Mouse (Mus musculus) left cerebral cortex, adult 11 months (tissue): ENCODE measurements around the gene BC030867.

ENCODE experiments used
- DNase-seq: peaks from one replicate; pipeline ENCODE4 v3.0.0; 2022; ENCODE audit warnings: low spot score

BC030867 gene

GRCm38 (mm10) chr11:102248630-102249230 lies at the start of gene BC030867:
BC030867 (plus strand) TSS chr11:102248882.
- DNase-seq = peak; percentile 80

DNA sequence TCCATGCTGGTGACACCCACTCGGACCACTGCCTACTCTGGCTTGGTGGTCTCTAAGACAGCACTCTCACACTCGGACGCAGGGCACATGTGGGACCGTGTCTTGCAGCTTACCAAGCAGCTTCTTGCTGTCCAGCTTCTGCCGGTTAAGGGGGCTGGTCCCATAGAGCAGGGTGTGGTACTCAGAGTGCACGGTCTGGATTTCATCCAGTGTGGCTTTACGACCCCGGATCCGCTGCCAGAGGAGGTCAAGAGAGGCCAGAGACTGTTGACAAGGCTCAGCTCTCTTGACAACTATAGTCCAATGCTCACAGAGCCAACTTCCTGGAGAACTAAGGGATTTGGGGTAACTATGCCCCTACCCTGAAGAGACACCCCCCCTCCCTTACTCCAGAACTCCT lies 48.8 kb upstream of the BC030867 start:
- no peak for DNase-seq

- peak; percentile 62 for DNase-seq
These were observed 47.3 kb upstream of the BC030867 start for GRCm38 (mm10) chr11:102201408-102201821.

DNA sequence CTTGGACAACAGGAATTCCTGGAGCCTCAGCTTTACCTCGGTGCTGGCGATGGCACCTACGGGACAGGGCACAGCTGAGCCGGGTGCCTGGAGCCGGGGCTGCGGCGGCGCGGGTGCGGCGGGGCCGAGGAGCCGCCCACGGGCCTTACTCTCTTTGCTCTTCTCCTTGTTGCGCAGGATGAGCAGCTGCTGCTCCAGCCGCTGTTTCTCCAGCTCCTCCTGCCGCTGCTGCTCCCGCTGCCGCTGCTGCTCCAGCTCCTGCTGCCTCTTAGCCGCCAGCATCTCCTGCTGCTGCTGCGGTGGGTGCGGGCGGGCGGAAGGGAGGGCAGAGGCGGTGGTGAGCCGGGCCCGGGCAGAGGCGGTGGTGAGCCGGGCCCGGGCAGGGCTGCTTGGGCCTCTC lies 42.2 kb upstream of the BC030867 start:
- DNase-seq = no peak

- no peak for DNase-seq
These were observed 40.6 kb upstream of the BC030867 start for GRCm38 (mm10) chr11:102207825-102208777.

DNA sequence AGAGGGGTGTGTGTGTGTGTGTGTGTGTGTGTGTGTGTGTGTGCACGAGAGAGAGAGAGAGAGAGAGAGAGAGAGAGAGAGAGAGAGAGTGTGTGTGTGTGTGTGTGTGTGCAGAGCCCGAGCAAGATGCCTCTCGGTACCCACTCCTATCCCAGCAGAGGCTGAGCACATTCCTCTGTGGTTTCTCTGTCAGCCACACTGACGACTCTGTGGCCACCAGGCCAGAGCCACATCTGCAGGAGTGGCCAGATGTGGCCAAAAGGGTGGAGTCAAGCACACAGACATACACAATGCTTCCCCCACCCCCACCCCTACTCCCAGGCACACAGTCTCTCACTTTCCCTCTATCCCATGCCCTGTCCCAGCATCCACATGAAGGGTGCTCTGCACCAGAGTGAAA lies 39.8 kb upstream of the BC030867 start:
- DNase-seq = no peak

- no peak for DNase-seq
These were observed 38.9 kb upstream of the BC030867 start for GRCm38 (mm10) chr11:102209742-102210141.

DNA sequence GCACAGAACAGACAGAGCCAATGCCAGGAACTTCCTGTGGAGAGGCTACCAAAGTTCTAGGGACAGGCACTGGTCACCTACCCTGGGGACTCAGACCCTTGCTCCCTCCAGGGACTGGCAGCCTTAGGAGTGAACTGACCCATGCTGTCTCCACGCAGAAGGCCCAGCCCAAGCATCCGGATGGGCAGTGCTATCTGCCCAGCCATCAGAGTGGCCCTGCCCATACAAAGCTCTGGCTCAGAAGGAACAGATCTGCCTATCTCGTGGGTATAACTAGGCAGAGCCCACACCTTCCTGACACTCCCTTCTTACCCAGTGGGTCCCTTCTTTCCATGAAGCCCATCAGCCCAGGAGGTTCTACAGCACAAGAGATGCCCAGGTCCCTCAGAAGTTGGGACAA lies 38.5 kb upstream of the BC030867 start:
- DNase-seq = no peak

DNA sequence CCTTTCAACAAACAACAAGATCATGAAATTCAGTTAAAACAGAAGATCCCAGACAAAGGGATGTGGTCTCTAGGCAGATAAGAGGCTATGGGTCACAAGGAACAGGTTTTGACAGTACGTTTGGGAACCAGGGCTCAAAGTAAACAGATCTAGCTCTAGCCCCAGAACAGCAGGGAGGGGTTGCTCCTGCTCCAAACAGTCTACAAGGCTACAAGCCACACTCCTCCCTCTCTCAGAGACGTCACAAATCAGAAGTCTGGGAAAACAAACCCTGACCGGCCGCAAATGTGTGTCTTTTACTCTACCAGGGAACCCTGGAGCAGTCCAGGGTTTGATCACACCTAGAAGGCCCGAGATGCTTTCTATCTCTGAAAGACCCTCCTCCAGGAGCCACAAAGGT lies 37.7 kb upstream of the BC030867 start:
- no peak for DNase-seq

GRCm38 (mm10) chr11:102211936-102212341 lies 36.7 kb upstream of the BC030867 start:
- DNase-seq = no peak

DNA sequence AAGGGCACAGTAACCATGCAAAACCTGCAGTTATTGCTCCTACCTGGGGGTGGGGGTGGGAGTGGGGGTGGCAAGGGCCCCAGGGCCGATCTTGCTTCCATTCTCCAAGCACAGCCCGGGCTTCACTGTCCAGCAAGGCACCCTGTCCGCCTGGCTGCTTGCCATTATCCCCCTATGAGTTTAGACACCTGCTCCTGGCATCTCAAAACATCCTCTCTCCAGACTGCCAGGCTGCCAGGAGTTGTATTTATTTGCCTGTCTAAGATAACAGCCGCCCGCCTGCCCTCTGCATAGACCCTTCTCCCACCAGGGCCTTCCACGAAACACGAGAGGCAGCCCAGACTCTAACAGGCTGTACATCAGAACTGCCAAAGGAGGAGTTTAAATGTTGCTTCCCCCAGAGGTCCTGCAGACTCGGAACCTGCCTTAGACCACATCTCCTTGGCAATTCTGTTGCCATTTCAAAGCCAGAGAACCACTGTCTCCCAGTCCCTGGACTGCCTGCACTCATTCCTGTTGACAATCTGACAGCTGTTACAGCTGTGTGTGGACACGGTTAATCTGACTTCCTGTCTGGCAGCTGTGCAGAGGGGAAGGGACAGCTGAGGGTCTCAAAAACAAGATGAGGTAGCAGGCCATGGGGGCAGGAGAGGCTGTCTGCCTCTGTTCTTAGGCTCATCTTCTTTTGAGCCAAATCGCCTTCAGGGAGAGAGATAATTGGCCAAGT lies 34.1 kb upstream of the BC030867 start:
- no peak for DNase-seq

DNA sequence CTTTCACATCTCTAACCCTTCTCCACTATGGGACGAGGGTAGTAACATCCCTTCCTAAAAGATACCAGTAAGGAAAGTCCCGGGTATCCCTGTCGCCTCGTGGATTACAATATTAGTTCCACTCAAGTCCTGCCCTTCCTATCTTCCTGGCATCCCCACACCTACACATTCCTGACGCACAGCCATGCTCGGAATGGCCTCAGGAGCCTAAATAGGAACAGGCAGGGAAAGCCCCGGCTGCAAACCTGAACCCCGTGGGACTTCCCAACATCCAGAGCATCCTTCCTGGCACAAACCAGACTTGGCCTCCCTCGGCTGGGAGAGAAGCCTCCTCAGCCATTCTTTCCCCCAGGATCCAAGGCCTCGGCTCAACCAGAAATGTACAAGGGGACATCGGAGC lies 33.2 kb upstream of the BC030867 start:
- DNase-seq = no peak

- no peak for DNase-seq
These were observed 32.4 kb upstream of the BC030867 start for GRCm38 (mm10) chr11:102216056-102216885.

DNA sequence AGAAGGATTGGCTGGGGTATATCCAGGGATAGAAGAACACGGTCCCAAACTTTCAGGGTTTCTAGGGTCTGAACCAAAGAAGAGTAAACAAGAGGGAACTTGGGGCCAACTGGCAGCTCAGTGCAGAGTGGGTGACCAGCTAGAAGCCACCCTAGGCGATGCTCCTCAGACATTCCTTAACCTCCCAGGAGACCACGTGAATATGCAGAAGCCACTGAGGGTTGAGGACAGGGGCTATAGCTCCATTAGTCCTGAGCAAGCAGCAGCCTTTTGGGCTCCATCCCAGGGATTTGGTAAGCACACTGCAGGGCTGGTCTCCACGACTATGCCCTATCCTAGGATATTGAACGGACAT lies 31.8 kb upstream of the BC030867 start:
- DNase-seq = no peak

- no peak for DNase-seq
These were observed 31.3 kb upstream of the BC030867 start for GRCm38 (mm10) chr11:102217396-102217795.

DNA sequence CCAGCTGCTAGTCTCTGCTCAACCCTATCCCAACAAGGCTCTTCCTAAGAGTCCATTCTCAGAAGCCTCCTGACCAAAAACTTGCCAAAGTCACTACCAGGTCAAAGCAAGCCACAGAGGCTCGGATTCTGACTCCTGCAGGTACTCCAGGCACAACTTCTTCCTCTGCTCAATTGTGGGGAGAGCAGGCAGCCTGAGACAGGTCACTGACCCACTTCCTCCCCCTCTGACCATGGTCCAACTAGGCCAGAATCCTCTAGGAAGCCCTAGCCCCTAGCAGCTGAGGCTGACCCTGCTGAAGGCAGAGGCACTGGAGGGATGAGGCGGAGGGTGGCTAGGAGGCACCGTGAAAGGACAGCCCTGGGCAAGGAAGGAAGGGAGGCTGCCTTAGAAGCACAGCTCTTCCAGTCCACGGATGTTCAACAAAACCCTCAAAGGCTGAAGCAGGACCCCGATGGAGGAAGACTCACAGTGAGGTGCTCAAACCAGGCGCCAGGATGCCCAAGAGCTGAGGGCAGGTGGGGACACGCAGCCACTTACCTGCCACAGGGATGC lies 30.7 kb upstream of the BC030867 start:
- DNase-seq = no peak

GRCm38 (mm10) chr11:102218783-102219182 lies 29.9 kb upstream of the BC030867 start:
- DNase-seq = peak; percentile 96

GRCm38 (mm10) chr11:102219247-102219993 lies 29.3 kb upstream of the BC030867 start:
- DNase-seq = no peak

- no peak for DNase-seq
These were observed 28.7 kb upstream of the BC030867 start for GRCm38 (mm10) chr11:102219994-102220346.

GRCm38 (mm10) chr11:102220451-102220850 lies 28.2 kb upstream of the BC030867 start:
- DNase-seq = no peak
